Mouse (Mus musculus): ENCODE results near the gene Cep83.

Gene Cep83

DNA sequence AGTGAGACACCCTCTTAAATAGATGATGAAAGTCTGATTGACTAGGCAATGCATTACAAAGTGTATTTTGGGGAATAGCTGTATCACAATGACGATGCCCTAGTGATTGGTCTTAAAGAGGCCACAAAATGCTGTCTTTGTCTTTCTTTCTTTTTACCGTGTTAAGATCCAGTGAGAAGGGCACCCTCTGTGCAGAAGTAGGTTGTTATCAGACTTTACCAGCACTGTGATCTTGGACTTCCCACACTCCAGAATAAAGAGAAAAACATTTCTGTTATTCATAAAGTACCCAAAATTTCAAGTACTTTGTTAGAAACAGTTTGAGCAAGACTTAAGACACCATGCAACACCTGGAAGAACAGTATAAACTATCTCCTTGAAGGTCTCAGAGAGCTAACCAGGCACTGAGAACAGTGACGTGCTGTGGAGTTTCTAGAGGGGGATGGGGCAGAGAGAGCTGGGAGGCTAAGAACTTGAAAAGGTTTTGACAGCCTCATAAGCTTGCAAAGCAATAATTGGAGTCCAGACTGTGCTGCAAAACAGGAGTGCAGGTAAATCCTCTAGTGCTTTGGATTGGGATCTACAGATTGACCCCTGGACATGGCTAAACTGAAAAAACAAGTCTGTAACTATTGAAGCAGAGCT is 92.3 kb downstream of the Cep83 start:
- no peak for DNase-seq

DNA sequence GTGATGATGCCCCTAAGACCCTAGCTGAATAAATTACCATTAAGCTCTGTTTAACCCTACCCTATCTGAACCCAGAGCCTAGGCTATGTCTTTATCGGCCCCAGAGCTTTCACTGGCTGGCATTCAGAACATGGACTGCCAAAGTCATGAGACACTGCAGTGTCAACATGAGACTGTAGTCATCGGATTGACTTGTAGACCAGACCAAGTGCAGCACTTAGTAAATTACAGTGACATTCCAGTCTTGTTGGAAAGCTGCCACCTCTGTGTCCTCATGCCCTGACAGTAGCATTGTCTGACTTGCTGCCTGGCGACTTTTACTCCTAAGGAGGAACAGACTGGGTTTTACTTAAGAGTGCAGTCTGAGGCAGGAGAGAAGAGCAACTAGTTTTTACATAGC is 100.8 kb downstream of the Cep83 start:
- no peak for DNase-seq

DNA sequence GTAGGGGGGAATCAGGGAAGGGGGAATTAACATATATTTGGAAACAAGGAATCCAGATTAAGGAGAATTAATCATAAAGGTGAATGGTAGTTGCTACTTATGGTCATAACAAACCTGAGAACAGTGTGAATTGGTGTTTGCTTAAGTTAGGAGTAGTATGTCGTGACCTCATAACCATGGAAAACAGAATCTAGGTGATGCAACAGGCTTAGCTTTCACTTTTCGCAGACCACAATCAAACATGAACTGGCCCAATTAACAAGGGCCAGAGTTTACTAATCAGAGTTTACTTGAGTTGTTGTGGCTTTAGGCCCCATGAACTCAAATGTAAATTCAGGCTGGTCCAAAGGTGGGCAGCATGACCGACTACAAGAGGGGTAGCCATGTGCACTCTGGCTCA is 105.5 kb downstream of the Cep83 start:
- no peak for DNase-seq

DNA sequence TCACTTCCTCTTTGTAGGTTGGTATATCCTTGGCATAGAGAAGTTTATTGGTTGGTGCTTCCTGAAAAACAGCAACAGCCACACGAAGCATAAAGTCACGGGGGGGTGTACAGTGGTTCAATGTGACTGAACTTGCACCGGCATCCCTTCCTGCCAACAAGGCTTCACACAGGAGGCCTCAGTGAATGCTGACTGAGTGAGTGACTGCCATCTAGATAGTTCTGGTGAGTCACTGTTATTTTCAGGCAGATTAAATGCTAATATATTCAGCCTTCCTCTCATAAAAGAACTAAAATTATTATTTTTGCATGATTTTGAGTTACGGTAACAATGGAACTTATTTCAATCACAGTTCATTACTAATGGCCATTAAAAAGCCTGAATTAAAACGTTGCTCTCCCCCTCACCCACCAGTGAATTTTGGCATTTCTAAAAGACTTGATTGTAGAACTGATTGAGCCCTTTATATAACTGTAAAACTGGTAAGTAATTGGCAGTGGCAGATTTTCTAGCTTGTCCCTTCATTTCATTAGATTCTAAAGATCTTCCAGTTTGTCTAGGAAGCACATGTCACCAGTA is 106.3 kb downstream of the Cep83 start:
- DNase-seq = no peak

DNA sequence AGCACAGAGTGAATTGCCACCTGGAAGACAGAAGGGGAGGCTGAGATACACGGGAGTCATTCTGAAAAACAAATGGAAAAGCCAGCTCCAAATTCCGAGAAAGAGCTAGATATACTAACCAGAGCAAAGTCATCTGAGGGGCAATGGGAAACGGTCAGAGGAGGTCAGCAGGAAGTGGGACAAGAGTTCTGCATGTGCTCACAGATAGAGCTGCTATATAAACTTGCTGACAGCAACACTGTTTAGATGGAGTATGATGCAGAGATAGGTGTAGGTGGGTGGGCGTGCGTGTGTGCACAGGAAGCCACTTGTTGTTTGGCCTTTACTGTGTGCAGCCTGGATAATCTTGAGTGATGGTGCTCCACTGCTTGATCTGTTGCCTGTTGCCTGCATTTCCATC is 109.7 kb downstream of the Cep83 start:
- DNase-seq = no peak

DNA sequence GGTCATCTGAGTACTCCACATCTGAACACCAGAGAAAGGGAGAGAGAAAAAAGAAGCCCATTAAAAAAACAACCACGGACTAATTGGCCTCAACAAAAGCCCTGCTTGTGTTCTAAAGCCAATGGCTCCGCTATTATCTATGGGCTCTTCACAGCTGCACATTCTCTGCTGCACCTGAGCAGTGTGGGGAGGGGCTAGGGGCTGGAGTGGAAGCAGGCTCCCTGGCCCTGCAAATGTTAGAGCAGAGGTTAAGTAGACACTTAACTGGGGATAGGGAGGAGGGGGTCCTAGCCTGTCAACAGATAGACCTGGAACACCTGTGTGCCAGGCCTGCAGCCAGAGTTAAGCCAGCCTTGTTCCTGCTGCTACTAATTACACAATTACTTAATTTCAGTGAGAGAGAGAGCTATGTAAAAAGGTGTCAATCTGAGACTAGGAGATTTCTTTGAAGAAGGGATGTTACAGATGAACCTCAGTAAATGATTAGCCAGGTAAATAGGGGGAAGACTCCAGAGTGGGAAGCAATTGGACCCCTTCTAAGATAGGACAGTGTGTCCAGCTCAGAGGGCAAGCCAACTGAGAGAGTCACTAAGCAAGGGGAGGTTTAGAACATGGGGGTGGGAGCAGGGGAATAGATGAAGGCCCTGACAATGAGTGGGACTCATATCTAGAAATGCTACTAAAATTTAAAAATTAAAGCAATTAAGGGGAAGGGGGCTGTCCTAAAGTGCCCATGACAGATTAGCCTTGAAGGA is 111.2 kb downstream of the Cep83 start:
- no peak for DNase-seq

DNA sequence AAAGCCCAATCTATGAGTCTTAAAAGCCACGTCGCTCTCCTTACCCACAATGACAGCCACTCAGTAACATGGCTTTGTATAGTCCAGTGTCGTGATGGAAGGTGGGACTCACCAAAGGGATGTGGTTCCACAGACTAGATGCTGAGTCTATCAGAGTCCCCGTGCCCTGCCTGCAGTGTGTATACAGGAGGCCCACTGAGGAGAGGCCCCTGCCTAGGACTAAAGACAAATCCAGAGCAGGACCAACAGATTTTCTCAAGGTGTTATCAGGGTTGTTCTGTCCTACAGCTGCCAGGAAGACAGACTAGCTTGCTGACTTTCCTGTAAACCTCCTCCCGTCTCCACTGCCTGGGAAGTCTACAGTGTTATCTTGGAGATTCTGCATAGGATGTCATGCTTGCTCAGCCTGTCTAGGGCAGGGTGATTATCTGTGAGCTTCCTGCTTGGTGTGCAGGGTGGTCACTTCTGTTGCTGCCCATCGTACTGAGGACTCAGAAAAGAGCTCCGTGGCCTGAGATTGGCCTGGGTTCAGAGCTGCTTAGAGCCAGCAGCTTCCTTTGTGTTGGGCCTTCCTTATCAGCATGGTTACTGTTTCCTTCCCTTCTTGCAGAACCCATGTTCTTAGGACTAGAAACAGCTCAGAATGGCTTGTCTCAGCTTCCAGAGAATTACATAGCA is 112.4 kb downstream of the Cep83 start:
- no peak for DNase-seq

DNA sequence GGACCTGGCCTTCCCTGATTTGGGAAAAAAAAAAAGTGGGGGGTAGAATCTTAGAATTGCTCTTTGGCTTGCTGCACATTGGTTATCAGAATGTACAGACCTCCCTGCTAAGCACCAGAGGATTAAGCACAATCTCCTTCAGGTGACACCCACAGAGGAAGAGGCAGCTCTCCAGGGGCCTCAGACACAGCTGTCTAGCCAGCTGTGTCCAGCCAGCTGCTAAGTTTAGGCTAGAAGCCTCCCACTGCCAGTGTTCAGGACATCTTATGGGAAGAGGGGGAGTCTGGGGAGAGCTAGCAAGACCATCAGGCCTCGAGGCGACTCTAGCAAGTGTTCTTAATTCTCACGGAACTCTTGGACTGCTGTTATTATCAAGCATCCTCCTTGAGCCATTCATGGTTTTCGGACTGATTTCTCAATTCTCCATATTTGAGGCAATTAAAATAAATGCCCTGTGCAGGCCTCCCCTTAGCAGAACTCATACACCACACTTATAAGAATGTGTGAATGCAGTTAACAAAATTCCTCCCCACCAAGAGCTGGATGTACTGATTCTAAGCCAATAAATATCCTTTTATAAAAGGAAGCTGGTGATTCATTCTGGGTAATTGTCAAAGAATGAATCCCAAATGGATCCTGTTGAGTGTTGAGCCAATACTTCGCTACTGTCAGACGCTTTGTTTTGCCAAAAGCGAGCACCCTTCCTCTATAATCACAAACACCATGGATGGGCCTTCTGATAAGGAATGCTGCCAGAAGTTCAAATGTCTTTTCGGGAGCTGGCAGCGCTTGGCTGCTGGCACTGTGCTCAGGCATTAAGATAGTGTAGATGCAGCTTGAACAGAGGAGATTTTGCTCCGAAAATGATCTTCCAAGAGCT is 115.8 kb downstream of the Cep83 start:
- DNase-seq = no peak

DNA sequence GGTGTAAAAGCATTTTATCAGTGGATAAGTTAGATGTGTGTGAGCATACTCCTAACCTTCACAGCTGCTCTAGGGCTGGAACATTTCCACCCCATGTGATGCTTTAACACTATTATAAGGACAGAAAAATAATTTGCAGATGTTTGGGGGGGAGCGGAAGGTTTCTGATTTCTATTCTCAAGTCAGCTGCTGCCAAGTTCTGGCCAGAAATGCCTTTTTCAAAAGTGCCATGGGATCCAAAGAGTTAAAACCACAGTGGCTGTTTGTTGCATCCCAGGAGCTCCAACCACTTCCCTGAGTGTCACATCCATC is 116.4 kb downstream of the Cep83 start:
- no peak for DNase-seq

DNA sequence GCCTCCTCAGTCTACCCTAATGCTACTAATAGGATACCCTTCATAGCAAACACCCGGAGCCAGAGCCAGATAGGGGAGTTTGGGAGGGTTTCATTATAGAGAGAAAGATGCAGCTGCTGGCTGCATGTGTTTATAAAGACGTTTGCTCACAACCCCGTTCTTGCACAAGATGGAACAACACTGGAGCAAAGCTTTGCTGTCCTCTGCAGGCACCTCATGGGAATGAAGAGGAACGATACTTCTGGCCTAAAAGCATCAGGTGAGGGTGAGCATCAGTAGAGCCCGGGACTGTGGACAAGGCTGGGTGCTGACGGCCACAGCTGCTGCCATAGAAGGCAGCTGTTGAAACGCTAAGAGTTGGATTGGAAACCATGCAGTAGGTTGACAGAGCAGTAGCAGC is 118.9 kb downstream of the Cep83 start:
- DNase-seq = no peak

DNA sequence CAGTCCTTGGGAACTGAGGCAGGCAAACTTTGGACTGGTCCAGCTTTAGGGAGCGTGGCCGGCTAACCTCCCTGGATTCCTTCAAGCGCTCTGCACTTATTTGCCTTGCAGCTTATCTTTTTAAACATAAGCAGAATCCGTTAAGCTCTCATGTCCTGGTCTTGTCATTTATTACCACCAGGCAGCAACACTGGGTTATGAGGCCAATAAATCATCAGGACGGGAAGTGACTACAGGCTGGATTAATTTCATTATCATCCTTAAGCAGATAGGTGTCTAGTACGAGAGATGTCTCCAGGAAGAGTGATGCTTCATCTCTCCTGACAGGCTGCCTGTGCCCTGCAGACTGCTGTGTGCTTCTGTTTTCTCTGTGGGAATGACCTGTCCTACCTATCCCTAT is 119.8 kb downstream of the Cep83 start:
- DNase-seq = no peak

DNA sequence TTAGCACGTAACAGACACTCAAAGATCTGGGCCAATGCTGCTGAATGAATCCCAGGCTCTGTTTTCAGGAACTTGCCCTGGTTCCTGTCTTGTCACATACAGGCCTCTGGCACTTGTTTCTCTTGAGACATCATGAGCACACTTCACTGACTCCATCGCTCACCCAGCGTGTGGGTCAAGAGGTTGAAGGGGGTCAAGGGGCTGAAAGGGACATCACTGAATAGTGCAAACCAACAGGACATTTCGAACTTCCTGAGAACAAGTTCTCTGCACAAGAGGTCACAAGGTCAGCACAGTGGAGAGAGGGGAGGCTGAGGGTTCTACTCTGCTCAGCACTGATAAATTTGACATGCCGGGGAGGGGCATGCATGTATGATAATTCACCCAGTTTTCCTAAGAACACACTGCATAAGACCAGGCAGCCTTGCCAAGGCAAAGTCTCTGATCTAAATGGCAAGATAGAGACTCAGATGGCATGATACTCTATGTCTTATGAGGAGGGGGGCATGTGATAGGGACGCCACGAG is 121.6 kb downstream of the Cep83 start:
- no peak for DNase-seq

DNA sequence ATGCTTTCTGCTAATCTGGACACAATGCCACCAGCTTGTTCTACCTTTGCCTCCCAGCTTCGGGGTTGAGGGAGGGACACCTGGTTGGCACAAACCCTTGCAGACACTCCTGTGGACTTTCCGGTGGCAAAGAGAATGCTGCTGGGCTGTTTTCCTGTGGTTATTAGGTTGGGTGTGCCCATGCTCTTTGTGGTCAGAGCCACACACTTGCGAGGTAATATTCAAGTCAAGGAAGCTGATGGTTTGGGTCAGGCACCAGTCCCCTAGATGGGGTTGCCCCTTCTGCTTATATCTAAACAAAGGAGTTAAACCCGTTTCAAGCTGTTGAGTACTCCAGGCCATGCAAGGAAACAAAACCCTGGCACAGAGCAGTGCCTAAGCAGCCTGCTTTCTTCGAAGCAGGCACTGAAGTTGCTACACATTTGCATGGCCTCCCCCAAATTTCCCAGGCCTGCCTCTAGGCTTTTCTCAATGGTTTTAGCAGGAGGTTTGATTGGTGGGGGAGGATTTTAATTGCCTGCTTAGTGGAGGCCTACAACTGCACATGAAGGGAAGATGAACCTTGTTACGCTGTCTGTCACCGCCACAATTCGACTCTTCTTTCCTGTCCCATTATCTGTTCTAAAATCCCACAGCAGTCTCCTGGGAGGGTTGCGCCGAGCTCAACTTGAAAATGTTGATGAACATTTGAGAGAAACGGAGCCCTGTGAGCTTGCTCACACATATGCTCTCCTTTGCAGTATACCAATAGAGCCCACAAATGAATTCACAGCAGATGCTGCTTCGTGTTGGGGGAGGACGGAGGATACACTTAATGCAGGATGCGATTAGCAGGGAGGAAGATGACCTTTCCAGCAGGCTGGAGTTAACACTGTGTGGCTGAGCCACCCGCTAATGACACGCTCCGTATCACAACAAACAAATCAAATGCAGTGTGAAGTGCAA is 123.7 kb downstream of the Cep83 start:
- no peak for DNase-seq

DNA sequence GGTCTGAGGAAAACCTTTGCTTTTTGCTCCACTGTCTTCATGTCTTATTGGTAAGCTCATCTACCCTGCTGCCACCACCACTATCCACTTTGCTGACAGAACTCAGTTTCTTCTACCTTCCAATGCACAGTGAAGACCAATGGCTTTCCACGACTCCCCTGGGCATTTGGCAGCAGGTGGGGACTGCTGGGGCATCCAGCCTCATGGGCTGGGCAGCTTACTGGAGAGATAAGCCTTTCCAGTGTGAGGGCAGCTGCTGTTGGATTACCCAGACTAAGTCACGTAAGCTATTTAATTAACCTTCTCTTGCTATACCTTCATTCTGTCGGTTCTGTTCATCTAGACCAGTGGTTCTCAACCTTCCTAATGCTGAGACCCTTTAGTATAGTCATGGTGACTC is 129.7 kb downstream of the Cep83 start:
- no peak for DNase-seq

DNA sequence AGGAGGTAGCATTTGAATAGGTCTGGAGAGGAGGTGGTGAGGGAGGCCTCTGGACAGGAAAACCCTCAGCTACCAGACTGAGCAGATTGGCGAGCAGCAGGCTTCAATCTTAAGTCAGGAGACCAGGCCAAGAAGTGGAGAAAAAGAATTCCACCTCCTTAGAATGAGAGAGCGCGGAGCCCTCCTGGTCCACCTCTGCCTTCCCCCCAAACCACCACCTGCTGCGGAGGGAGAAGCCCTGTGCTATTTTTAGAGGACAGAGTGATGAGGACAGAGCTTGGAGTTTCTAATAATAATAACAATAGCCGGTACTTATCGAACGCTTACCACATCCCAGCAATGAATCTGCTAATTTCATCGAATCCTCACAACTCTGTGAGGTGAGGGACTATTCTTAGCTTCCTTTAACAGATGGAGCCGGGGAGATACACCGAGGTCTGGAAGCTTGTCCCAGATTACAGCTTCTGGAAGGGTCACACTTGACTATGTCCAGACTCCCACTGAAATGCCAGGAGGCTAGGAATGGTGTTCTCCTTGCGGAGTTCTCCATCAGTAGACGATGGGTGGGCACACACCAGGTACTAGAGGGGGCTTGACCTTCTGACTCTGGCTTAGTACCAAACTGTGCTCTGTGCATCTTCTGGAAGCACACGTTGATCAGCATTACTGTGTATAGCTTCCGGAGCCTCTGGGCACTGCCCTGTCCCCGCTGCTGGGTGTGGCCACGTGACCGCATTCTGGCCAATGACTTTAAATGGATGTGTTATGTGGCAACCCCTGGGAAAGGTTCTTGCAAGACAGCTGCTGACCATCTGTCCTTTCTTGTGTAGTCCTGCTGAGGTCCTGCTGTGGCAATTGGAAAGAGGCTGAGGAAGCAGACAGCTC is 130.6 kb downstream of the Cep83 start:
- DNase-seq = no peak

DNA sequence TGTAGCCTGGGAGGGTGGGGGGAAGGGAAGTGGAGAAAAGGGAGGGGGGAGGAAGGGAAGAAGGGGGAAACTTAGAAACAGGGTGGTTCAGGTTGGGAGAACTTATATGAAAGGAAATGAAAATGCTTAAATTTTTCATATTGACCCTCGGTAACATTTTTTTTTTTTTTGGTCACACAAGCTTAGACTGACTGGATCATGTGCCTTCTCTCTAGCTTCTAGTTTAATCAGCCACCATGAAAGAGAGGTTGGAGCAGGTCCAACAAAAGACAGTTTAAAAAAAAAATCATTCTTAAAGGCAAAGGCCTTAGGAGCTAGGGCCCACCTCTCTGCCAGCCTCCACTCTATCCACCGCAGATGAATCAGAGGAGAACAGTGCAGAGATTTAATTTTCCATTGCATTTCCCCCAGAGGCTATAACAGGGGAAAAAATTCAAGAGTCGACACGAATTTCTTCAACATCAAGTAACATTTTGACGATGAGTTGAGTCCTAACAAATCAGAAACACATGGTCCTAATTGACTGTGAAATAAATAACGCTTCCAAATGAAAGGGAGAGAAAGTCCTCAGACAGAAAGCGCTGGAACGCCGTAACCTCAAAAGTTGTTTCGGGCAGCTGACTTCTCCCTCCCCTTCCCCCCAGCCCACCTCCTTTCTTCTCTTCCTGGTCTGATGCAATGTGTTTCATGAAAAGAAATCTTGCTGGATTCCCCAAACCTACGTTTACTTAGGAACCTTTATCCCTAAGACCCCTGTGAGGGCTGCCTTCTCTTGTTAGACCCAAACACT is 135.7 kb downstream of the Cep83 start:
- DNase-seq = no peak

DNA sequence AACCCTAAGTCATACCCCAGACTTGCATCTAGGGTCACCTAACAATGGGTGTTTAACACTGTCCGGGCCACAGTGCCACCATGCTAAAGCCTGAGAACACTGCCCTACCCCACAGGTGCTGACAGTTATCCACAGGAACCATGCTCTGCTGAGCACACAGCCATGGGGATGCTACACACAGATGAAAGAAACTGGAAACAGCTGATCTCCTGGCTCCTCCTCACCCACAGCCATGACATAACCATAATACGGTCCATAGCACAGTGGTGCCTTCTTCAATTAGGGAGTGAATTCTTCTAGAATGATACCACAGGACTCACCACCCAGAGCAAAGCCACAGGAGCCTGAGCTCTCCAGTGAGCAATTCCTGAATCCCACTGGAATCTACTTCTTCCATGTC is 137.5 kb downstream of the Cep83 start:
- DNase-seq = no peak

DNA sequence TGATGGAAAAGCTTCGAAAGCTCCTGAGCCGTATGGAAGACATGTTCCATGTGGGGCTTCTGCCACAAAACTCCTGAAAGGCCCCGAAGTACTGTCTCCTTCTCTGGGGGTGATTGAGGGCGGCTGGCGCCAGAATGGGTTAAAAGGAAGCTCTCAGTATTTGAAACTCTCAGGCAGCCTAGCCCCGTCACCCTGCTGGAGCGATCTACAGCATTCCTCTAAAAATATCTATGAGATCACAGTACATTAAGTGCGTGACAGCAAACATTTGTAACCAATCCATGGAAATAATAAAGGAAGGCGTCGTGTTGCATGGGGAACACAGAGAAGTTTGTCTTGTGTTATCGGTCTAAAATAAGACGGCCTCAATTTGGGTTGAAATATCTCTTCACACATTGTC is 138.0 kb downstream of the Cep83 start:
- no peak for DNase-seq

DNA sequence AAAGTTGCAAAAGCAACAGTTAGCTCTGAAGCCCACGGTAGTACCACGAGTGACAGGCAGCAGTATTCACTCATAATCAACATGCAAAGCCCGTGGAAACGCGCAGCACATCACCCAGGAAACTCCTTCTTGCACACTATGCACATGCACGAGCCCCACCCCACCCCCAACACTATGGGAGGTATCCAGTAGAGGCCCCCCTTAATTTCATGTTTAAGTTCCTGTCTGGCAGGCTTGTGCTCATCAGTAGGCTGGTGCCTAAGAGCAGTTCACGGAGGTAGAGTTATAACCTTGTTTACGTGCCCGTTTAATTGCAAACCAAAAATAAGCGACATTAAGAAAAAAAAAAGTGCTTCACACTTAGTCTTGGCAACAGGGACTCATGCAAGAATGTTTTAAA is 138.9 kb downstream of the Cep83 start:
- no peak for DNase-seq

All from right cerebral cortex, postnatal 25 days (tissue).